Mouse (Mus musculus) embryonic fibroblast, embryonic 13.5 days (primary cell): Measurements from ENCODE around the gene Tmem185b.

Source experiments
- CTCF ChIP-seq: IDR thresholded peaks from 2 replicates; pipeline ENCODE4 v1.5.1; 2011; ENCODE audit warnings: mild to moderate bottlenecking, control low read depth, low read length, moderate library complexity, borderline replicate concordance; ENCODE audit not compliant: insufficient read depth
- POLR2A ChIP-seq: IDR thresholded peaks from 2 replicates; pipeline ENCODE4 v1.6.1; 2011; ENCODE audit warnings: low read depth, mild to moderate bottlenecking, control low read depth, low read length, moderate library complexity

DNA sequence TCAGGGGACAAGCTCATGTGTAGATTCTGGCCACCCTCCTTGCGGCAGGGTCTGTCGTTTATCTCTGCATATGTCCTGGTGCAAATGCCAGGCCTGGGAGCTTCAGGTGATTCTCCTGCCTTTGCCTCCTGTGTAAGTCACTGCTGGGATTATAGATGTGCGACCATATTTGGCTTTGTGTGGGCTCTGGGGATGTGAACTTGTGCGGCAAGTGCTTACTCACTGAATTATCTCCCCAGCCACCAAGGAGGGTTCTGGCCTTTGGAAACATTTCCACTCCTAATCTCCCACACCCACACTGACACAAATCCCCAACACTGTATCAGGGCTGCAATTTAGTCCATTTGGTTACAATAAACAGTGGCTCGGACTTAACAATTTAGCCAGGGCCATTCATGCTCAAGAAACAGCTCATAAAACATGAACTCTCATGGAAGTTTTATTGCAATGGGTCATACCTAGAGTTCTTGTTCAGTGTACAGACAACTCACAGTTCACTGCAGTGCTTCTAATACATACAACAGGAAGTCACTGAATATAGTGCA lies 18.7 kb downstream of the Tmem185b start:
- TF ChIP-seq CTCF (no peak), POLR2A (no peak)
